Comparison of ENCODE assay signal across 9 mouse cellular contexts in the genomic region with DNA sequence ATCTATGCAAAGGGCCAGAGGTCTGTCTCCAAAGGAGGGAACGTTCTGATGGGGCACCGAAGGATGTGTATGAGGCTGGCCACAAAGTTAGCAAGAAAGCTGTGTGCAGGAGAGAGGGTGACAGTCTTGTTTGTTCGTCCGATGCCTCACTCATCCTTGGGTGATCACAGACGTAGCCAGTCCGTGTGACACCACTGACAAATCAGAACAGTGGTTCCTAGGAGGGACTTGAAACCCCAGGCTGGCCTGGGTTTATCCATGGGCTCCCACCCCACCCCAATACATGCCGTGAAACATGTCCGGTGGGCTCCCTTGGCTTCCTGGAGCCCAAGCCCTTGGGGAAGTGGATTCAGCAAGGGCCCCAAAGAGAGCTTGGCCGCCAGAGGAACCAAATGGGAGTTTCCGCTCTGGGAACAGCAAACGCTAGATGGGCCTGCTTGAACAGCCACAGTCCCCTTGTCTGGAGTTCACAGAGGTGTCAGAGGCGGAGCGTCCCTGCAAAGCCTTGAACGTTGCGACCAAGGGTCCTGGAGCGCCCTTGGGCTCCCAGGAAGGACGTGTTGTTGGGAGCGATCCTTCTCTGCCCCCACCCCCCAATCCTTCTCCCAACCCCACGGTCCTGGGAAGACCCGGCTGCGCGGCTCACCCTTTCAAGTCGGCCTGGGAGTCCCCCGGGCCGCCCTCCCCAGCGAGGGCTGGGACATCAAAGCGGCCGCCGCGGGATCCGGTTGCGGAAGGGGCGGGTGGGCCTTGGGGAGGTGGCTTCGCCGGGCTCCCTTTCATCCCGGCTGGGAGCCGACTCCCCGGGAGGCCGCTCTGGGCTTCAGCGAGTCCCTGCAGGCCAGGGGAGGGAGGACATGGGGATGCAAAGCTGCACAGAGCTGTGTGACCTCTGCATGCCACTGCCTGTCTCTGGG. TPM values are rescaled to one million over a fixed set of nuclear protein-coding genes. Genes with fewer than 3 reads are reported as not detected.
DNase-seq lines count a peak whose midpoint lies in the region; ATAC-seq and TF ChIP-seq lines count a peak whose summit lies in the region.
"Had no signal": no experiment of that assay in that cellular context is flagged by ENCODE, and none has a peak within 500 bp of the region (broad histone marks: within the 10 kb centered on the region; RNA-seq: fewer than 3 reads in every experiment).

No protein-coding gene starts in this region.

- peak overlapping the region; percentile 9; the same call in 1 of the 2 replicates for H3K4me3 ChIP-seq in forebrain, embryonic 11.5 days (ENCODE audit: low read depth, low read length)
- 0 out of 2 replicates have a peak overlapping the region, but pooled peaks have one; percentile 3 for H3K4me3 ChIP-seq in hindbrain, embryonic 12.5 days
- H3K4me3 ChIP-seq in liver, embryonic 11.5 days (ENCODE audit: low read depth, low read length): peak overlapping the region; percentile 33
- H3K4me3 ChIP-seq in myocyte: no peak overlapping the region

- TF ChIP-seq POLR2A in myocyte (IDR thresholded peaks at IDR 0.05; ENCODE audit: insufficient read length, low read depth): no peak

- H3K27ac ChIP-seq in forebrain, embryonic 11.5 days (ENCODE audit: low read depth, low read length): peak overlapping the region; percentile 77
- H3K27ac ChIP-seq in hindbrain, embryonic 12.5 days: peak overlapping the region; percentile 73
- peak overlapping the region; percentile 71 for H3K27ac ChIP-seq in liver, embryonic 11.5 days (ENCODE audit: low read depth, low read length)

- H3K9me3 ChIP-seq in forebrain, embryonic 11.5 days (ENCODE audit: control insufficient read depth, low read length): no peaks in the 10 kb centered on the region
- no peaks in the 10 kb centered on the region for H3K9me3 ChIP-seq in hindbrain, embryonic 12.5 days (replicated peaks)
- no peaks in the 10 kb centered on the region for H3K9me3 ChIP-seq in liver, embryonic 11.5 days (ENCODE audit: control insufficient read depth, low read length)

- DNase-seq in retina, postnatal 1 day: peak; percentile 62
- DNase-seq in retina, embryonic 14.5 days (ENCODE audit: low spot score): no peak
- DNase-seq in forebrain, embryonic 11.5 days (ENCODE audit: low spot score): peak; percentile 77
- peak; percentile 79 for DNase-seq in liver, embryonic 11.5 days (ENCODE audit: low spot score)
- DNase-seq in left cerebral cortex, postnatal 25 days (ENCODE audit: low spot score in 2 of 2): no peak

- 12% methylated on average over 36 of the region's 40 CpGs for WGBS in forebrain, embryonic 11.5 days
- 10% methylated on average over 39 of the region's 40 CpGs for WGBS in hindbrain, embryonic 12.5 days
- 7% methylated on average over 40 of the region's 40 CpGs for WGBS in liver, embryonic 11.5 days

- peak overlapping the region; percentile 47 for H3K4me2 ChIP-seq in forebrain, embryonic 11.5 days (ENCODE audit: low read depth, low read length, severe bottlenecking)
- H3K4me2 ChIP-seq in hindbrain, embryonic 12.5 days (replicated peaks): peak overlapping the region; percentile 51
- H3K4me2 ChIP-seq in liver, embryonic 11.5 days: peak overlapping the region; percentile 68
- H3K4me2 ChIP-seq in myocyte (ENCODE audit: low read depth): peak overlapping the region; percentile 56

- intact Hi-C loops in left cerebral cortex, postnatal 25 days (cut with DNase I): no loop called here

- no peaks in the 10 kb centered on the region for H3K79me2 ChIP-seq in myocyte (ENCODE audit: control insufficient read depth, insufficient read depth)

- H3K4me1 ChIP-seq in forebrain, embryonic 11.5 days (replicated peaks; ENCODE audit: control insufficient read depth, insufficient read depth, low read length): peaks cover 24% of the 10 kb centered on the region
- peaks cover 47% of the 10 kb centered on the region for H3K4me1 ChIP-seq in hindbrain, embryonic 12.5 days
- peaks cover 31% of the 10 kb centered on the region for H3K4me1 ChIP-seq in liver, embryonic 11.5 days (replicated peaks; ENCODE audit: control insufficient read depth, insufficient read depth, low read length)

- no peak overlapping the region for H3ac ChIP-seq in myocyte (ENCODE audit: control insufficient read depth, insufficient read length)

- ATAC-seq in forebrain, embryonic 11.5 days (replicated peaks; ENCODE audit: low FRiP score): peak; percentile 55
- peak; percentile 23; the same call in 1 of the 2 replicates for ATAC-seq in hindbrain, embryonic 12.5 days (ENCODE audit: low FRiP score)
- peak; percentile 50 for ATAC-seq in liver, embryonic 11.5 days (replicated peaks; ENCODE audit: low FRiP score)
- ATAC-seq in cerebellum, adult (ENCODE audit: insufficient number of reproducible peaks, low FRiP score, low TSS enrichment): no peak

- peak overlapping the region; percentile 56 for H3K9ac ChIP-seq in forebrain, embryonic 11.5 days (ENCODE audit: low read length)
- H3K9ac ChIP-seq in hindbrain, embryonic 12.5 days: peak overlapping the region; percentile 48
- peak overlapping the region; percentile 62 for H3K9ac ChIP-seq in liver, embryonic 11.5 days (ENCODE audit: low read depth, low read length)

- no peaks in the 10 kb centered on the region for H3K36me3 ChIP-seq in forebrain, embryonic 11.5 days (ENCODE audit: control insufficient read depth, insufficient read depth, low read length)
- H3K36me3 ChIP-seq in hindbrain, embryonic 12.5 days: no peaks in the 10 kb centered on the region
- no peaks in the 10 kb centered on the region for H3K36me3 ChIP-seq in liver, embryonic 11.5 days (ENCODE audit: control insufficient read depth, insufficient read depth, low read length)
- H3K36me3 ChIP-seq in myocyte (ENCODE audit: control insufficient read depth, insufficient read depth): no peaks in the 10 kb centered on the region

- H3K27me3 ChIP-seq in forebrain, embryonic 11.5 days (ENCODE audit: control insufficient read depth, insufficient read depth, low read length): no peaks in the 10 kb centered on the region
- H3K27me3 ChIP-seq in hindbrain, embryonic 12.5 days: no peaks in the 10 kb centered on the region
- H3K27me3 ChIP-seq in liver, embryonic 11.5 days (replicated peaks; ENCODE audit: control insufficient read depth, insufficient read depth, low read length): no peaks in the 10 kb centered on the region
- H3K27me3 ChIP-seq in myocyte (ENCODE audit: control insufficient read depth, insufficient read depth, insufficient read length): no peaks in the 10 kb centered on the region

TF ChIP-seq in myocyte, 11 proteins besides CTCF, POLR2A, EP300 and RAD21:
- TF ChIP-seq MYOD1 (IDR thresholded peaks at IDR 0.05; ENCODE audit: control insufficient read depth in 1 of 3, insufficient read length in 2 of 3, low read depth in 2 of 3) (no peak), REST (IDR thresholded peaks at IDR 0.05; ENCODE audit: insufficient read depth, insufficient read length) (no peak), TCF12 (IDR thresholded peaks at IDR 0.05; ENCODE audit: insufficient read depth, poor library complexity, severe bottlenecking) (no peak), POLR2AphosphoS2 (IDR thresholded peaks at IDR 0.05; ENCODE audit: insufficient read length, low read depth) (no peak), USF1 (IDR thresholded peaks at IDR 0.05; ENCODE audit: low read depth) (no peak), MAX (IDR thresholded peaks at IDR 0.05; ENCODE audit: low read depth) (no peak)

RNA-seq across cellular contexts. Expression of a gene that starts 19.1 kb away (rescaled TPM):
- polyA plus RNA-seq in forebrain, embryonic 11.5 days (2014; fragmentation: Nextera tagmentation; extraction: Ambion mirVana): 4.2 and 4.6 TPM in 2 replicates
- polyA plus RNA-seq in hindbrain, embryonic 12.5 days (2016; fragmentation: Nextera tagmentation; extraction: Ambion mirVana): 1.9 and 2.2 TPM in 2 replicates
- 0.40 and 0.75 TPM in 2 replicates for polyA plus RNA-seq in liver, embryonic 11.5 days (2014; fragmentation: Nextera tagmentation; extraction: Ambion mirVana)
- polyA plus RNA-seq in myocyte (2012; fragmentation: generic; extraction: Trizol): 0.12 TPM
- total RNA-seq in left cerebral cortex, postnatal 25 days (2021): 1 to 10 TPM; 6.8 to 7.0 TPM
- total RNA-seq: neutrophil, adult 5-6 weeks had no signal

RNA-seq across cellular contexts. Expression of a gene that starts 23.3 kb away (rescaled TPM):
- polyA plus RNA-seq in forebrain, embryonic 11.5 days (2014; fragmentation: Nextera tagmentation; extraction: Ambion mirVana): 102 and 118 TPM in 2 replicates
- polyA plus RNA-seq in hindbrain, embryonic 12.5 days (2016; fragmentation: Nextera tagmentation; extraction: Ambion mirVana): 97.2 and 102 TPM in 2 replicates
- 75.9 and 85.2 TPM in 2 replicates for polyA plus RNA-seq in liver, embryonic 11.5 days (2014; fragmentation: Nextera tagmentation; extraction: Ambion mirVana)
- polyA plus RNA-seq in myocyte (2012; fragmentation: generic; extraction: Trizol): 71.2 TPM
- 10 to 100 TPM; 35.0 to 37.2 TPM for total RNA-seq in left cerebral cortex, postnatal 25 days (2021)

RNA-seq across cellular contexts. Expression of a gene that starts 45.8 kb away (rescaled TPM):
- 41.9 and 42.5 TPM in 2 replicates for polyA plus RNA-seq in forebrain, embryonic 11.5 days (2014; fragmentation: Nextera tagmentation; extraction: Ambion mirVana)
- 38.9 and 40.6 TPM in 2 replicates for polyA plus RNA-seq in hindbrain, embryonic 12.5 days (2016; fragmentation: Nextera tagmentation; extraction: Ambion mirVana)
- polyA plus RNA-seq in liver, embryonic 11.5 days (2014; fragmentation: Nextera tagmentation; extraction: Ambion mirVana): 44.2 and 45.6 TPM in 2 replicates
- polyA plus RNA-seq in myocyte (2012; fragmentation: generic; extraction: Trizol): 44.9 TPM
- total RNA-seq in left cerebral cortex, postnatal 25 days (2021): 10 to 100 TPM; 36.7 to 38.6 TPM

RNA-seq across cellular contexts. Expression of a gene that starts 50.4 kb away (rescaled TPM):
- 30.8 and 33.6 TPM in 2 replicates for polyA plus RNA-seq in forebrain, embryonic 11.5 days (2014; fragmentation: Nextera tagmentation; extraction: Ambion mirVana)
- 38.8 and 38.9 TPM in 2 replicates for polyA plus RNA-seq in hindbrain, embryonic 12.5 days (2016; fragmentation: Nextera tagmentation; extraction: Ambion mirVana)
- 8.2 and 9.4 TPM in 2 replicates for polyA plus RNA-seq in liver, embryonic 11.5 days (2014; fragmentation: Nextera tagmentation; extraction: Ambion mirVana)
- polyA plus RNA-seq in myocyte (2012; fragmentation: generic; extraction: Trizol): 21.8 TPM
- total RNA-seq in left cerebral cortex, postnatal 25 days (2021): 1 to 10 TPM; 1.3 to 2.4 TPM
- total RNA-seq: neutrophil, adult 5-6 weeks had no signal

Comparison
In these comparisons a context has a peak if more than half of its experiments do, and no peak if none do; other contexts are left out.
1. DNase-seq: peak in retina, postnatal 1 day (single experiment), forebrain, embryonic 11.5 days (single experiment) and liver, embryonic 11.5 days (single experiment); none in retina, embryonic 14.5 days (single experiment) and left cerebral cortex, postnatal 25 days (0 of 2).
2. Peak in every context shown above with its lines, with median percentiles within 50 percentile points of each other: H3K27ac ChIP-seq, H3K4me2 ChIP-seq and H3K9ac ChIP-seq.